Mouse (Mus musculus) hindbrain, embryonic 16.5 days (tissue): ENCODE measurements around the gene Rps23. TPM values are rescaled to one million over a fixed set of nuclear protein-coding genes. Genes with fewer than 3 reads are reported as not detected.

Experiments used
- polyA plus RNA-seq: library from polyadenylated mRNA; unstranded; fragments of >200 nt; fragmentation: Nextera tagmentation; extraction: Ambion mirVana; gene quantifications from 2 replicates; pipeline ENCODE4 v1.2.1, GENCODE M21; 2015

Rps23 gene
- polyA plus RNA-seq, 1 experiment from 2014 or later = 85.6 TPM

Other genes with a start within 250 kb of the Rps23 start
- gene Atp6ap1l, start 17.6 kb upstream of the Rps23 start, polyA plus RNA-seq = 0.21 and 0.59 TPM in 2 replicates